Mouse (Mus musculus): Measurements from ENCODE around the gene Sult1d1. TPM values are rescaled to one million over a fixed set of nuclear protein-coding genes. Genes with fewer than 3 reads are reported as not detected.
"Not testable (repeated sequence)": the region's sequence is repeated elsewhere in the genome, so short reads cannot be mapped to it uniquely, and the experiment has no call there.

Sult1d1 gene
- polyA plus RNA-seq, 1 experiment from 2014 or later, result not detected

- 75% methylated on average over 4 of the region's 4 CpGs for WGBS
- H3K4me3 ChIP-seq, result no peak overlapping the region
- ATAC-seq (ENCODE audit: insufficient number of reproducible peaks, low FRiP score, low TSS enrichment, low read depth), result no peak
Measured at GRCm38 (mm10) chr5:87562526-87562925, 6.3 kb downstream of the Sult1d1 start.

GRCm38 (mm10) chr5:87560145-87560544, 8.7 kb downstream of the Sult1d1 start:
- no peaks in the 10 kb centered on the region for H3K4me1 ChIP-seq
- no peak overlapping the region for H3K27ac ChIP-seq
- no peak overlapping the region for H3K4me2 ChIP-seq
- no peaks in the 10 kb centered on the region for H3K9me3 ChIP-seq
- ATAC-seq (ENCODE audit: insufficient number of reproducible peaks, low FRiP score, low TSS enrichment, low read depth), result no peak
- H3K36me3 ChIP-seq, result no peaks in the 10 kb centered on the region
- no peaks in the 10 kb centered on the region for H3K27me3 ChIP-seq
- no peak overlapping the region for H3K9ac ChIP-seq
- H3K4me3 ChIP-seq, result no peak overlapping the region
- 73% methylated on average over 5 of the region's 5 CpGs for WGBS

More at GRCm38 (mm10) chr5:87562526-87562925, 6.3 kb downstream of the Sult1d1 start:
- Histone ChIP-seq H3K27me3 (no peaks in the 10 kb centered on the region), H3K9me3 (no peaks in the 10 kb centered on the region), H3K27ac (no peak overlapping the region), H3K4me1 (no peaks in the 10 kb centered on the region), H3K4me2 (no peak overlapping the region), H3K36me3 (no peaks in the 10 kb centered on the region), H3K9ac (no peak overlapping the region)

- Histone ChIP-seq H3K4me3 (no peak overlapping the region), H3K36me3 (no peaks in the 10 kb centered on the region), H3K4me1 (no peaks in the 10 kb centered on the region), H3K9ac (no peak overlapping the region), H3K27me3 (no peaks in the 10 kb centered on the region), H3K9me3 (no peaks in the 10 kb centered on the region), H3K27ac (no peak overlapping the region), H3K4me2 (no peak overlapping the region)
- WGBS, result 25% methylated on average over 1 of the region's 1 CpGs
- no peak for ATAC-seq (ENCODE audit: insufficient number of reproducible peaks, low FRiP score, low TSS enrichment, low read depth)
Measured at GRCm38 (mm10) chr5:87550935-87551334, 17.9 kb downstream of the Sult1d1 start.

- 83% methylated on average over 2 of the region's 2 CpGs for WGBS
- Histone ChIP-seq H3K4me1 (no peaks in the 10 kb centered on the region), H3K36me3 (no peaks in the 10 kb centered on the region), H3K9me3 (no peaks in the 10 kb centered on the region), H3K4me2 (no peak within 1 kb of the TSS), H3K27me3 (no peaks in the 10 kb centered on the region), H3K4me3 (no peak within 1 kb of the TSS), H3K27ac (no peak within 1 kb of the TSS), H3K9ac (no peak within 1 kb of the TSS)
- no peak for ATAC-seq (ENCODE audit: insufficient number of reproducible peaks, low FRiP score, low TSS enrichment, low read depth)
Measured at GRCm38 (mm10) chr5:87538111-87538510, 30.7 kb downstream of the Sult1d1 start, which contains the start of gene Sult1b1. Gene Sult1b1 (minus strand): TSS chr5:87538195.

- no peak overlapping the region for H3K4me2 ChIP-seq
- no peaks in the 10 kb centered on the region for H3K27me3 ChIP-seq
- H3K4me1 ChIP-seq, result no peaks in the 10 kb centered on the region
- H3K9me3 ChIP-seq, result no peaks in the 10 kb centered on the region
- H3K36me3 ChIP-seq, result no peaks in the 10 kb centered on the region
- 72% methylated on average over 4 of the region's 4 CpGs for WGBS
- no peak overlapping the region for H3K9ac ChIP-seq
- H3K27ac ChIP-seq, result no peak overlapping the region
- no peak overlapping the region for H3K4me3 ChIP-seq
- ATAC-seq (ENCODE audit: insufficient number of reproducible peaks, low FRiP score, low TSS enrichment, low read depth), result no peak
Measured at GRCm38 (mm10) chr5:87535994-87536644, 32.7 kb downstream of the Sult1d1 start.

GRCm38 (mm10) chr5:87532288-87532687, 36.5 kb downstream of the Sult1d1 start:
- H3K4me3 ChIP-seq, result no peak overlapping the region
- no peaks in the 10 kb centered on the region for H3K27me3 ChIP-seq
- no peak for ATAC-seq (ENCODE audit: insufficient number of reproducible peaks, low FRiP score, low TSS enrichment, low read depth)
- no peak overlapping the region for H3K9ac ChIP-seq
- no peaks in the 10 kb centered on the region for H3K9me3 ChIP-seq
- H3K4me2 ChIP-seq, result no peak overlapping the region
- no peaks in the 10 kb centered on the region for H3K4me1 ChIP-seq
- no peaks in the 10 kb centered on the region for H3K36me3 ChIP-seq
- 75% methylated on average over 2 of the region's 2 CpGs for WGBS
- no peak overlapping the region for H3K27ac ChIP-seq

- ATAC-seq (ENCODE audit: insufficient number of reproducible peaks, low FRiP score, low TSS enrichment, low read depth), result not testable (repeated sequence)
Measured at GRCm38 (mm10) chr5:87523561-87523960, 45.3 kb downstream of the Sult1d1 start.

GRCm38 (mm10) chr5:87505776-87506458, 62.9 kb downstream of the Sult1d1 start:
- Histone ChIP-seq H3K4me2 (no peak overlapping the region), H3K27me3 (no peaks in the 10 kb centered on the region), H3K9ac (no peak overlapping the region), H3K36me3 (no peaks in the 10 kb centered on the region), H3K4me3 (no peak overlapping the region), H3K9me3 (no peaks in the 10 kb centered on the region), H3K4me1 (no peaks in the 10 kb centered on the region), H3K27ac (no peak overlapping the region)
- 59% methylated on average over 4 of the region's 4 CpGs for WGBS
- ATAC-seq (ENCODE audit: insufficient number of reproducible peaks, low FRiP score, low TSS enrichment, low read depth), result no peak

More at GRCm38 (mm10) chr5:87523561-87523960, 45.3 kb downstream of the Sult1d1 start:
- not testable (repeated sequence) for H3K4me1 ChIP-seq, H3K27ac ChIP-seq, H3K9ac ChIP-seq, H3K4me2 ChIP-seq, H3K9me3 ChIP-seq, H3K27me3 ChIP-seq, H3K36me3 ChIP-seq, H3K4me3 ChIP-seq
- 82% methylated on average over 2 of the region's 2 CpGs for WGBS

Small RNA genes lying within 50 kb of the gene (microRNA-seq; reads per million reads assigned to microRNA genes)
- gene Mir3969, result 0.82 reads per million

Other genes starting within 250 kb of the Sult1d1 start
- not detected in 2 replicates for gene Ugt2a3, start 231.8 kb downstream of the Sult1d1 start, polyA plus RNA-seq (2015; fragmentation: Nextera tagmentation; extraction: Ambion mirVana)
- gene Ugt2b38, start 144.8 kb downstream of the Sult1d1 start, polyA plus RNA-seq (2015; fragmentation: Nextera tagmentation; extraction: Ambion mirVana), result not detected in 2 replicates
- gene Ugt2a2, start 86.8 kb downstream of the Sult1d1 start, polyA plus RNA-seq (2015; fragmentation: Nextera tagmentation; extraction: Ambion mirVana), result not detected in 2 replicates
- not detected in 2 replicates for gene Gm43638, start 82.2 kb downstream of the Sult1d1 start, polyA plus RNA-seq (2015; fragmentation: Nextera tagmentation; extraction: Ambion mirVana)
- not detected in 2 replicates for gene Ugt2a1, start 78.2 kb downstream of the Sult1d1 start, polyA plus RNA-seq (2015; fragmentation: Nextera tagmentation; extraction: Ambion mirVana)
- gene Sult1b1, start 30.8 kb downstream of the Sult1d1 start, polyA plus RNA-seq (2015; fragmentation: Nextera tagmentation; extraction: Ambion mirVana), result not detected in 2 replicates
- not detected in 2 replicates for gene Sult1e1, start 22.6 kb upstream of the Sult1d1 start, polyA plus RNA-seq (2015; fragmentation: Nextera tagmentation; extraction: Ambion mirVana)
- not detected in 2 replicates for gene Csn1s1, start 97.2 kb upstream of the Sult1d1 start, polyA plus RNA-seq (2015; fragmentation: Nextera tagmentation; extraction: Ambion mirVana)
- not detected in 2 replicates for gene Csn2, start 130.6 kb upstream of the Sult1d1 start, polyA plus RNA-seq (2015; fragmentation: Nextera tagmentation; extraction: Ambion mirVana)
- gene Csn1s2a, start 205.5 kb upstream of the Sult1d1 start, polyA plus RNA-seq (2015; fragmentation: Nextera tagmentation; extraction: Ambion mirVana), result not detected in 2 replicates
- gene Csn1s2b, start 239.1 kb upstream of the Sult1d1 start, polyA plus RNA-seq (2015; fragmentation: Nextera tagmentation; extraction: Ambion mirVana), result 0.51 and 0.53 TPM in 2 replicates